Mouse (Mus musculus): ENCODE results near the gene Pld6.

GRCm38 (mm10) chr11:59817916-59818315 lies 30.5 kb upstream of the Pld6 start:
- TF ChIP-seq CTCF (IDR thresholded peaks at IDR 0.05; ENCODE audit: borderline replicate concordance, extremely low read depth, insufficient read depth, insufficient read length) (no peak), POLR2A (IDR thresholded peaks at IDR 0.05; ENCODE audit: borderline replicate concordance, extremely low read depth, insufficient read depth, insufficient read length, poor library complexity, severe bottlenecking) (no peak)
